Mouse (Mus musculus): ENCODE measurements around the gene Chd9.

Chd9 gene

GRCm38 (mm10) chr8:91069834-91070233, 241.7 kb downstream of the Chd9 start, which contains the start of gene Rbl2:
TSS of gene Rbl2 (plus strand) at chr8:91070057.
- in situ Hi-C loops (cut with MboI; ENCODE audit: low sequenced_read_pairs): no loop called here

- in situ Hi-C loops (cut with MboI; ENCODE audit: low sequenced_read_pairs): no loop called here
Measured at GRCm38 (mm10) chr8:91070275-91070859, 242.2 kb downstream of the Chd9 start.

- in situ Hi-C loops (cut with MboI; ENCODE audit: low sequenced_read_pairs): no loop called here
Measured at GRCm38 (mm10) chr8:91077077-91077867, 249.1 kb downstream of the Chd9 start.

- in situ Hi-C loops (cut with MboI; ENCODE audit: low sequenced_read_pairs): no loop called here
Measured at GRCm38 (mm10) chr8:91079678-91080077, 251.5 kb downstream of the Chd9 start.

GRCm38 (mm10) chr8:91081911-91082310, 253.8 kb downstream of the Chd9 start:
- in situ Hi-C loops (cut with MboI; ENCODE audit: low sequenced_read_pairs): no loop called here

- in situ Hi-C loops (cut with MboI; ENCODE audit: low sequenced_read_pairs): no loop called here
Measured at GRCm38 (mm10) chr8:91082428-91082827, 254.3 kb downstream of the Chd9 start.

- in situ Hi-C loops (cut with MboI; ENCODE audit: low sequenced_read_pairs): no loop called here
Measured at GRCm38 (mm10) chr8:91088452-91088851, 260.3 kb downstream of the Chd9 start.

GRCm38 (mm10) chr8:91089601-91090000, 261.4 kb downstream of the Chd9 start:
- in situ Hi-C loops (cut with MboI; ENCODE audit: low sequenced_read_pairs): no loop called here

GRCm38 (mm10) chr8:91094135-91094534, 266.0 kb downstream of the Chd9 start:
- in situ Hi-C loops (cut with MboI; ENCODE audit: low sequenced_read_pairs): no loop called here

- in situ Hi-C loops (cut with MboI; ENCODE audit: low sequenced_read_pairs): no loop called here
Measured at GRCm38 (mm10) chr8:91098106-91098505, 270.0 kb downstream of the Chd9 start.
